Mouse (Mus musculus) liver, adult 2 months (tissue): Measurements from ENCODE around the gene Dennd6b. TPM values are rescaled to one million over a fixed set of nuclear protein-coding genes. Genes with fewer than 3 reads are reported as not detected.

ENCODE experiments used
- DNase-seq: peaks from one replicate; pipeline ENCODE4 v3.0.0-alpha.2; 2011; ENCODE audit warnings: low read depth, low spot score; ENCODE audit errors: extremely low read depth
- H3K27ac ChIP-seq: fragments of 200-500 bp; replicated peaks from 2 replicates; pipeline ENCODE4 v1.5.1; 2012; ENCODE audit warnings: low read depth, mild to moderate bottlenecking, control low read depth, inconsistent platforms, low read length; ENCODE audit not compliant: insufficient read depth
- H3K27me3 ChIP-seq: fragments of 200-500 bp; 2 replicates; pipeline ENCODE4 v1.6.1; 2012; ENCODE audit warnings: mild to moderate bottlenecking, moderate library complexity, low read length, inconsistent platforms; ENCODE audit not compliant: control insufficient read depth, insufficient read depth
- H3K36me3 ChIP-seq: fragments of 200-500 bp; 2 replicates; pipeline ENCODE4 v1.6.1; 2012; ENCODE audit warnings: low read length, inconsistent platforms; ENCODE audit not compliant: control insufficient read depth, insufficient read depth
- H3K4me1 ChIP-seq: fragments of 200-500 bp; 2 replicates; pipeline ENCODE4 v1.6.1; 2011; ENCODE audit warnings: low read length; ENCODE audit not compliant: control insufficient read depth, insufficient read depth
- H3K4me3 ChIP-seq: fragments of 200-500 bp; 2 replicates; pipeline ENCODE4 v1.5.1; 2011; ENCODE audit warnings: low read depth, mild to moderate bottlenecking, control low read depth, low read length, moderate library complexity; ENCODE audit not compliant: insufficient read depth
- H3K79me2 ChIP-seq: fragments of 200-500 bp; 2 replicates; pipeline ENCODE4 v1.6.1; 2012; ENCODE audit warnings: inconsistent platforms, mild to moderate bottlenecking, low read length, moderate library complexity; ENCODE audit not compliant: control insufficient read depth, insufficient read depth
- H3K9ac ChIP-seq: fragments of 200-500 bp; 2 replicates; pipeline ENCODE4 v1.6.1; 2012; ENCODE audit warnings: low read depth, mild to moderate bottlenecking, control low read depth, inconsistent platforms, low read length
- CTCF ChIP-seq: fragments of 200-500 bp; IDR thresholded peaks from 2 replicates; pipeline ENCODE4 v1.5.1; 2011; ENCODE audit warnings: low read depth, low read length, control low read depth
- POLR2A ChIP-seq: fragments of 200-500 bp; IDR thresholded peaks from 2 replicates; pipeline ENCODE4 v1.6.1; 2011; ENCODE audit warnings: low read length, control low read depth; ENCODE audit not compliant: insufficient read depth; ENCODE audit errors: extremely low read depth
- WGBS: fragments of 180-500 bp; shearing (Covaris S2); methylation state at CpG from one replicate; pipeline ENCODE4 v1.1.7; 2018; 5-methylcytosine and 5-hydroxymethylcytosine counted together
- polyA plus RNA-seq: library from polyadenylated mRNA; depleted of rRNA; stranded (reverse); fragments of >200 nt; gene quantifications from 2 replicates; pipeline ENCODE4 v1.2.3, GENCODE M21; 2012
- total RNA-seq: library from RNA; depleted of rRNA; stranded (reverse); fragments of >200 nt; gene quantifications from 2 replicates; pipeline ENCODE4 v1.2.3, GENCODE M21; 2014

The Dennd6b gene
- total and polyA plus RNA-seq, 2 experiments = 3.4 to 10.0 TPM

- Histone ChIP-seq H3K27ac (0 out of 2 replicates have a peak overlapping the region, but pooled peaks have one; percentile 2), H3K79me2 (peaks cover 35% of the 10 kb centered on the region; the same call in 1 of the 2 replicates), H3K4me3 (no peak overlapping the region), H3K36me3 (peaks cover 30% of the 10 kb centered on the region), H3K4me1 (peaks cover 28% of the 10 kb centered on the region), H3K9ac (no peak overlapping the region), H3K27me3 (no peaks in the 10 kb centered on the region)
- 72% methylated on average over 10 of the region's 10 CpGs for WGBS
- no peak for TF ChIP-seq POLR2A
- TF ChIP-seq CTCF = no peak
- DNase-seq = no peak
Observed at GRCm38 (mm10) chr15:89168922-89169321, 27.4 kb downstream of the Dennd6b start.

GRCm38 (mm10) chr15:89165478-89165877 is 30.8 kb downstream of the Dennd6b start:
- 93% methylated on average over 12 of the region's 12 CpGs for WGBS

GRCm38 (mm10) chr15:89161397-89161796 is 34.9 kb downstream of the Dennd6b start:
- H3K9ac ChIP-seq = no peak overlapping the region
- 78% methylated on average over 9 of the region's 9 CpGs for WGBS
- H3K27me3 ChIP-seq = no peaks in the 10 kb centered on the region
- H3K27ac ChIP-seq = no peak overlapping the region
- no peak for DNase-seq
- H3K4me1 ChIP-seq = no peaks in the 10 kb centered on the region
- no peaks in the 10 kb centered on the region for H3K79me2 ChIP-seq
- H3K36me3 ChIP-seq = peaks cover 65% of the 10 kb centered on the region
- no peak for TF ChIP-seq CTCF
- no peak for TF ChIP-seq POLR2A
- H3K4me3 ChIP-seq = no peak overlapping the region

More at GRCm38 (mm10) chr15:89165478-89165877, 30.8 kb downstream of the Dennd6b start:
- no peak overlapping the region for H3K4me3 ChIP-seq
- no peak for DNase-seq
- H3K27me3 ChIP-seq = no peaks in the 10 kb centered on the region
- TF ChIP-seq POLR2A (no peak), CTCF (no peak)
- no peak overlapping the region for H3K9ac ChIP-seq
- peaks cover 10% of the 10 kb centered on the region; the same call in 1 of the 2 replicates for H3K79me2 ChIP-seq
- H3K27ac ChIP-seq = no peak overlapping the region
- peaks cover 56% of the 10 kb centered on the region for H3K36me3 ChIP-seq
- H3K4me1 ChIP-seq = peaks cover 12% of the 10 kb centered on the region; the same call in 1 of the 2 replicates

- DNase-seq = peak; percentile 59
- H3K36me3 ChIP-seq = peaks cover 47% of the 10 kb centered on the region
- WGBS = 84% methylated on average over 16 of the region's 16 CpGs
- no peaks in the 10 kb centered on the region for H3K79me2 ChIP-seq
- no peak overlapping the region for H3K27ac ChIP-seq
- H3K4me1 ChIP-seq = no peaks in the 10 kb centered on the region
- no peak overlapping the region for H3K9ac ChIP-seq
- H3K4me3 ChIP-seq = no peak overlapping the region
- TF ChIP-seq CTCF = no peak
- TF ChIP-seq POLR2A = no peak
- H3K27me3 ChIP-seq = no peaks in the 10 kb centered on the region
Observed at GRCm38 (mm10) chr15:89158516-89158915, 37.8 kb downstream of the Dennd6b start.

- Histone ChIP-seq H3K27me3 (no peaks in the 10 kb centered on the region), H3K79me2 (no peaks in the 10 kb centered on the region), H3K4me1 (no peaks in the 10 kb centered on the region), H3K27ac (no peak overlapping the region), H3K36me3 (peaks cover 42% of the 10 kb centered on the region), H3K9ac (no peak overlapping the region), H3K4me3 (no peak overlapping the region)
- TF ChIP-seq CTCF = peak; percentile 84
- TF ChIP-seq POLR2A = no peak
- WGBS = 65% methylated on average over 7 of the region's 7 CpGs
- peak; percentile 57 for DNase-seq
Observed at GRCm38 (mm10) chr15:89157954-89158353, 38.3 kb downstream of the Dennd6b start.

GRCm38 (mm10) chr15:89152312-89152711 is 44.0 kb downstream of the Dennd6b start:
- no peaks in the 10 kb centered on the region for H3K79me2 ChIP-seq
- H3K27me3 ChIP-seq = peaks cover 12% of the 10 kb centered on the region; the same call in 1 of the 2 replicates
- DNase-seq = no peak
- no peak overlapping the region for H3K27ac ChIP-seq
- TF ChIP-seq POLR2A = no peak
- TF ChIP-seq CTCF = no peak
- H3K4me1 ChIP-seq = peaks cover 2% of the 10 kb centered on the region; the same call in 1 of the 2 replicates
- H3K4me3 ChIP-seq = no peak overlapping the region
- peaks cover 10% of the 10 kb centered on the region for H3K36me3 ChIP-seq
- H3K9ac ChIP-seq = no peak overlapping the region
